Mouse (Mus musculus): ENCODE measurements around the gene BC034090.

DNA sequence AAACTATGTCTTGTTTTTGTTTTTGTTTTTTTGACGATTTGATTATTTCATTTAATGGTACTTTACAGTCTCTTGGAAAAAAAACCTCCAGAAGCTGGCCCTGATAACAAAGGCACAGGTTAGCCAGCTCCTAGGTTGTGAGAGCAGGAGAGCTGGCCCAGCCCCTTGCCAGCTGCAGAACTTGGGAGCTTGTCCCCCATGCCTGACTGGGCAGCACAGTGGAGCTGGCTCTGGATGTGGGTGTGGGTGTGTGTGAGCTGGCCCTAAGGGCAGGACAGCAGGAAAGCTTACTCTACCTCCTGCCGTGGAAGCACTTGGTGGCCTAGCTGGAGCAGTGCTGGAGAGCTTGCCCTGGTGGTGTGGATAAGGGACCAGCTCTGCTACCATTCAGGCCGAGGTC is 43.8 kb upstream of the BC034090 start:
- TF ChIP-seq CTCF (conservative IDR thresholded peaks at IDR 0.05; ENCODE audit: low read length) (no peak), POU5F1 (IDR thresholded peaks at IDR 0.05; ENCODE audit: borderline replicate concordance, low read length) (no peak)
